Comparison of ENCODE assay signal across 12 mouse cellular contexts in genomic region chr4:49245274-49245673, GRCm38 (mm10).
"Had no signal": no experiment of that assay in that cellular context is flagged by ENCODE, and none has a peak within 500 bp of the region (broad histone marks: within the 10 kb centered on the region; RNA-seq: fewer than 3 reads in every experiment).

No protein-coding gene starts in this region.

- H3K4me3 ChIP-seq: limb, embryonic 13.5 days; midbrain, embryonic 10.5 days; myocyte; neural tube, embryonic 13.5 days had no signal

- DNase-seq: kidney, adult 8-10 months; kidney, postnatal 25 days; layer of hippocampus, adult 9-11 months; layer of hippocampus, postnatal 36 days; lung, adult 18-20 months; right cerebral cortex, postnatal 14 days; thymus, postnatal 4 days had no signal

- H3K27me3 ChIP-seq: limb, embryonic 13.5 days; neural tube, embryonic 13.5 days had no signal

- H3K9me3 ChIP-seq: limb, embryonic 13.5 days; midbrain, embryonic 10.5 days; neural tube, embryonic 13.5 days had no signal

- H3K36me3 ChIP-seq: limb, embryonic 13.5 days; midbrain, embryonic 10.5 days; neural tube, embryonic 13.5 days had no signal

- H3K9ac ChIP-seq: limb, embryonic 13.5 days; liver, embryonic 14.5 days; neural tube, embryonic 13.5 days had no signal

- H3K4me2 ChIP-seq: limb, embryonic 13.5 days; neural tube, embryonic 13.5 days had no signal

- H3K27ac ChIP-seq: limb, embryonic 13.5 days; liver, embryonic 14.5 days; midbrain, embryonic 10.5 days; neural tube, embryonic 13.5 days had no signal

- H3K4me1 ChIP-seq: limb, embryonic 13.5 days; midbrain, embryonic 10.5 days had no signal
